Mouse (Mus musculus): ENCODE results near the gene Gm45716. TPM values are rescaled to one million over a fixed set of nuclear protein-coding genes. Genes with fewer than 3 reads are reported as not detected.

The Gm45716 gene
- 19.2 and 21.3 TPM in 2 replicates for polyA plus RNA-seq (2015; fragmentation: Nextera tagmentation; extraction: Ambion mirVana)

- H3K4me2 ChIP-seq = no peak within 1 kb of the TSS
- no peak for ATAC-seq
- no peaks in the 10 kb centered on the region for H3K9me3 ChIP-seq (replicated peaks)
- WGBS = 84% methylated on average over 7 of the region's 7 CpGs
- no peak within 1 kb of the TSS for H3K27ac ChIP-seq
- no peaks in the 10 kb centered on the region for H3K4me1 ChIP-seq
- H3K27me3 ChIP-seq = no peaks in the 10 kb centered on the region
- H3K9ac ChIP-seq = no peak within 1 kb of the TSS
- H3K4me3 ChIP-seq = no peak within 1 kb of the TSS
- H3K36me3 ChIP-seq (ENCODE audit: poor library complexity, severe bottlenecking) = no peaks in the 10 kb centered on the region
Measured at GRCm38 (mm10) chr11:90187441-90187840, at the start of gene Gm45716. TSS of gene Gm45716 (plus strand) at chr11:90187683.

- no peak overlapping the region for H3K9ac ChIP-seq
- peaks cover 6% of the 10 kb centered on the region; the same call in 1 of the 2 replicates for H3K4me1 ChIP-seq
- 53% methylated on average over 4 of the region's 4 CpGs for WGBS
- H3K9me3 ChIP-seq (replicated peaks) = no peaks in the 10 kb centered on the region
- ATAC-seq = no peak
- no peak overlapping the region for H3K4me2 ChIP-seq
- no peak overlapping the region for H3K4me3 ChIP-seq
- no peaks in the 10 kb centered on the region for H3K36me3 ChIP-seq (ENCODE audit: poor library complexity, severe bottlenecking)
- no peak overlapping the region for H3K27ac ChIP-seq
- no peaks in the 10 kb centered on the region for H3K27me3 ChIP-seq
Measured at GRCm38 (mm10) chr11:90142393-90142792, 45.1 kb upstream of the Gm45716 start.

- Histone ChIP-seq H3K36me3 (ENCODE audit: poor library complexity, severe bottlenecking) (no peaks in the 10 kb centered on the region), H3K4me2 (no peak overlapping the region), H3K4me3 (no peak overlapping the region), H3K4me1 (peaks cover 6% of the 10 kb centered on the region; the same call in 1 of the 2 replicates), H3K27me3 (no peaks in the 10 kb centered on the region), H3K9me3 (replicated peaks) (no peaks in the 10 kb centered on the region), H3K27ac (no peak overlapping the region), H3K9ac (no peak overlapping the region)
- WGBS = 79% methylated on average over 4 of the region's 4 CpGs
- no peak for ATAC-seq
Measured at GRCm38 (mm10) chr11:90142936-90143335, 44.5 kb upstream of the Gm45716 start.

GRCm38 (mm10) chr11:90146086-90146860, 41.2 kb upstream of the Gm45716 start:
- ATAC-seq = no peak
- Histone ChIP-seq H3K27ac (no peak overlapping the region), H3K9me3 (replicated peaks) (no peaks in the 10 kb centered on the region), H3K4me1 (peaks cover 6% of the 10 kb centered on the region; the same call in 1 of the 2 replicates), H3K4me3 (no peak overlapping the region), H3K4me2 (no peak overlapping the region), H3K36me3 (ENCODE audit: poor library complexity, severe bottlenecking) (no peaks in the 10 kb centered on the region), H3K27me3 (no peaks in the 10 kb centered on the region), H3K9ac (no peak overlapping the region)
- WGBS = 94% methylated on average over 17 of the region's 17 CpGs

GRCm38 (mm10) chr11:90155066-90155465, 32.4 kb upstream of the Gm45716 start:
- WGBS = 20% methylated on average over 5 of the region's 5 CpGs
- H3K4me3 ChIP-seq = no peak overlapping the region
- H3K4me1 ChIP-seq = peaks cover 16% of the 10 kb centered on the region
- peak overlapping the region; percentile 14; the same call in 1 of the 2 replicates for H3K27ac ChIP-seq
- no peaks in the 10 kb centered on the region for H3K9me3 ChIP-seq (replicated peaks)
- H3K9ac ChIP-seq = no peak overlapping the region
- H3K4me2 ChIP-seq = peak overlapping the region; percentile 0; the same call in 1 of the 2 replicates
- no peaks in the 10 kb centered on the region for H3K36me3 ChIP-seq (ENCODE audit: poor library complexity, severe bottlenecking)
- no peaks in the 10 kb centered on the region for H3K27me3 ChIP-seq
- no peak for ATAC-seq

GRCm38 (mm10) chr11:90155466-90155865, 32.0 kb upstream of the Gm45716 start:
- Histone ChIP-seq H3K4me3 (no peak overlapping the region), H3K4me1 (peaks cover 16% of the 10 kb centered on the region), H3K27ac (peak overlapping the region; percentile 14), H3K27me3 (no peaks in the 10 kb centered on the region), H3K9me3 (replicated peaks) (no peaks in the 10 kb centered on the region), H3K4me2 (0 out of 2 replicates have a peak overlapping the region, but pooled peaks have one; percentile 0), H3K9ac (no peak overlapping the region), H3K36me3 (ENCODE audit: poor library complexity, severe bottlenecking) (no peaks in the 10 kb centered on the region)
- WGBS = 0% methylated on average over 2 of the region's 2 CpGs
- peak; percentile 61; the same call in 1 of the 2 replicates for ATAC-seq

- Histone ChIP-seq H3K4me2 (no peak overlapping the region), H3K4me1 (no peaks in the 10 kb centered on the region), H3K9me3 (replicated peaks) (no peaks in the 10 kb centered on the region), H3K27me3 (no peaks in the 10 kb centered on the region), H3K4me3 (no peak overlapping the region), H3K36me3 (ENCODE audit: poor library complexity, severe bottlenecking) (no peaks in the 10 kb centered on the region), H3K27ac (no peak overlapping the region), H3K9ac (no peak overlapping the region)
- ATAC-seq = no peak
- 22% methylated on average over 6 of the region's 6 CpGs for WGBS
Measured at GRCm38 (mm10) chr11:90167771-90168170, 19.7 kb upstream of the Gm45716 start.

GRCm38 (mm10) chr11:90168338-90169065, 19.0 kb upstream of the Gm45716 start:
- no peaks in the 10 kb centered on the region for H3K9me3 ChIP-seq (replicated peaks)
- no peak overlapping the region for H3K27ac ChIP-seq
- no peak overlapping the region for H3K4me2 ChIP-seq
- WGBS = 89% methylated on average over 10 of the region's 10 CpGs
- H3K36me3 ChIP-seq (ENCODE audit: poor library complexity, severe bottlenecking) = no peaks in the 10 kb centered on the region
- no peak overlapping the region for H3K9ac ChIP-seq
- no peaks in the 10 kb centered on the region for H3K4me1 ChIP-seq
- no peaks in the 10 kb centered on the region for H3K27me3 ChIP-seq
- ATAC-seq = no peak
- no peak overlapping the region for H3K4me3 ChIP-seq

GRCm38 (mm10) chr11:90169200-90170013, 18.1 kb upstream of the Gm45716 start:
- no peaks in the 10 kb centered on the region for H3K9me3 ChIP-seq (replicated peaks)
- H3K27me3 ChIP-seq = no peaks in the 10 kb centered on the region
- ATAC-seq = peak; percentile 72
- peak overlapping the region; percentile 28 for H3K4me3 ChIP-seq
- no peak overlapping the region for H3K9ac ChIP-seq
- WGBS = 64% methylated on average over 20 of the region's 20 CpGs
- no peaks in the 10 kb centered on the region for H3K36me3 ChIP-seq (ENCODE audit: poor library complexity, severe bottlenecking)
- H3K4me1 ChIP-seq = no peaks in the 10 kb centered on the region
- H3K27ac ChIP-seq = no peak overlapping the region
- H3K4me2 ChIP-seq = peak overlapping the region; percentile 54

GRCm38 (mm10) chr11:90170014-90170320, 17.5 kb upstream of the Gm45716 start:
- Histone ChIP-seq H3K27me3 (no peaks in the 10 kb centered on the region), H3K4me1 (no peaks in the 10 kb centered on the region), H3K4me3 (peak overlapping the region; percentile 28), H3K4me2 (peak overlapping the region; percentile 54), H3K27ac (no peak overlapping the region), H3K9ac (no peak overlapping the region), H3K9me3 (replicated peaks) (no peaks in the 10 kb centered on the region), H3K36me3 (ENCODE audit: poor library complexity, severe bottlenecking) (no peaks in the 10 kb centered on the region)
- peak; percentile 95 for ATAC-seq
- WGBS = 1% methylated on average over 7 of the region's 7 CpGs

GRCm38 (mm10) chr11:90172331-90172730, 15.2 kb upstream of the Gm45716 start:
- Histone ChIP-seq H3K9ac (no peak overlapping the region), H3K27ac (no peak overlapping the region), H3K4me1 (no peaks in the 10 kb centered on the region), H3K36me3 (ENCODE audit: poor library complexity, severe bottlenecking) (no peaks in the 10 kb centered on the region), H3K9me3 (replicated peaks) (no peaks in the 10 kb centered on the region), H3K27me3 (no peaks in the 10 kb centered on the region), H3K4me2 (no peak overlapping the region), H3K4me3 (no peak overlapping the region)
- ATAC-seq = no peak
- WGBS = 88% methylated on average over 6 of the region's 6 CpGs
